Mouse (Mus musculus) hindbrain, embryonic 14.5 days (tissue): ENCODE results near the gene Serping1. TPM values are rescaled to one million over a fixed set of nuclear protein-coding genes. Genes with fewer than 3 reads are reported as not detected.
"Not testable (repeated sequence)": the region's sequence is repeated elsewhere in the genome, so short reads cannot be mapped to it uniquely, and the experiment has no call there.

Experiments used
- ATAC-seq: fragments of 200-750 bp; cut with Nextera tagmentation; 2 replicates; pipeline ENCODE4 v1.8.0; 2017; ENCODE audit warnings: moderate number of reproducible peaks, mild to moderate bottlenecking, moderate TSS enrichment, moderate library complexity; ENCODE audit not compliant: low FRiP score
- DNase-seq: peaks from one replicate; pipeline ENCODE4 v3.0.0-alpha.2; 2015; ENCODE audit warnings: low spot score
- H3K27ac ChIP-seq: fragments of 300-500 bp; sonication (generic); 2 replicates; pipeline ENCODE4 v1.5.1; 2014; ENCODE audit warnings: mild to moderate bottlenecking, moderate library complexity
- H3K27me3 ChIP-seq: fragments of 300-500 bp; sonication (generic); 2 replicates; pipeline ENCODE4 v1.6.1; 2014; ENCODE audit warnings: mild to moderate bottlenecking, low read length, mixed read lengths; ENCODE audit not compliant: control insufficient read depth, insufficient read depth
- H3K36me3 ChIP-seq: fragments of 300-500 bp; sonication (generic); replicated peaks from 2 replicates; pipeline ENCODE4 v1.6.1; 2014; ENCODE audit not compliant: control insufficient read depth, insufficient read depth
- H3K4me1 ChIP-seq: fragments of 300-500 bp; sonication (generic); replicated peaks from 2 replicates; pipeline ENCODE4 v1.6.1; 2014; ENCODE audit warnings: antibody characterized with exemption, low read length, mixed read lengths; ENCODE audit not compliant: control insufficient read depth, insufficient read depth
- H3K4me2 ChIP-seq: fragments of 300-500 bp; sonication (generic); replicated peaks from 2 replicates; pipeline ENCODE4 v1.6.1; 2014; ENCODE audit warnings: mild to moderate bottlenecking, moderate library complexity
- H3K4me3 ChIP-seq: fragments of 300-500 bp; sonication (generic); replicated peaks from 2 replicates; pipeline ENCODE4 v1.5.1; 2014; ENCODE audit warnings: mild to moderate bottlenecking, low read length
- H3K9ac ChIP-seq: fragments of 300-500 bp; sonication (generic); 2 replicates; pipeline ENCODE4 v1.6.1; 2014
- H3K9me3 ChIP-seq: fragments of 300-500 bp; sonication (generic); 2 replicates; pipeline ENCODE4 v1.6.1; 2016; ENCODE audit warnings: low read length; ENCODE audit not compliant: control insufficient read depth
- WGBS: fragments of 180-500 bp; shearing (Covaris S2); extraction: QIAGEN DNeasy Blood & Tissue Kit; methylation state at CpG from one replicate; pipeline ENCODE4 v1.1.7; 2014; 5-methylcytosine and 5-hydroxymethylcytosine counted together
- polyA plus RNA-seq: library from polyadenylated mRNA; unstranded; fragments of >200 nt; fragmentation: Nextera tagmentation; extraction: Ambion mirVana; gene quantifications from 2 replicates; pipeline ENCODE4 v1.2.1, GENCODE M21; 2014

Gene Serping1
- polyA plus RNA-seq, 1 experiment from 2014 or later: 36.3 TPM

DNA sequence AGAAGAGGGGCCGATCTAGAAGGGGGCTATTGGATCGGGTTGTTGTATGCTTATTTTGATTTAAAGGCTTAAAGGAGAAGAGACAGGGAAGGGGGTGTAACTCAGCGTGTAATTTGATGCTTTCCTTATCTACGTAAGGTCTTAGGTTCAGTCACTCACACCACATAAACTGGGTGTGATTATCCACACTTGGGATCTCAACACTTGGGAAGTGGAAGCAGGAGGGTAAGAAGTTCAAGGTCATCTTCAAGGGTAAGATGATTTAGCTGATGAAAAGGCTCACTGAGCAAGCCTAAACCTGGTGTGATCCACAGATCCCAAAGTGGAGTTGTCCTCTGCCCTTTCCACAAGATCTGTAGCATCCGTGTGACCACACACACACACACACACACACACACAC, 31.3 kb upstream of the Serping1 start:
- H3K9me3 ChIP-seq: no peaks in the 10 kb centered on the region
- H3K9ac ChIP-seq: no peak overlapping the region
- H3K27ac ChIP-seq: no peak overlapping the region
- no peaks in the 10 kb centered on the region for H3K4me1 ChIP-seq
- H3K4me2 ChIP-seq: no peak overlapping the region
- H3K4me3 ChIP-seq: no peak overlapping the region
- WGBS: 78% methylated on average over 5 of the region's 5 CpGs
- H3K36me3 ChIP-seq: no peaks in the 10 kb centered on the region
- H3K27me3 ChIP-seq: no peaks in the 10 kb centered on the region
- ATAC-seq (no peak), DNase-seq (no peak)

- 92% methylated on average over 7 of the region's 7 CpGs for WGBS
- H3K9ac ChIP-seq: no peak overlapping the region
Measured at GRCm38 (mm10) chr2:84803963-84804362, 28.7 kb upstream of the Serping1 start.

DNA sequence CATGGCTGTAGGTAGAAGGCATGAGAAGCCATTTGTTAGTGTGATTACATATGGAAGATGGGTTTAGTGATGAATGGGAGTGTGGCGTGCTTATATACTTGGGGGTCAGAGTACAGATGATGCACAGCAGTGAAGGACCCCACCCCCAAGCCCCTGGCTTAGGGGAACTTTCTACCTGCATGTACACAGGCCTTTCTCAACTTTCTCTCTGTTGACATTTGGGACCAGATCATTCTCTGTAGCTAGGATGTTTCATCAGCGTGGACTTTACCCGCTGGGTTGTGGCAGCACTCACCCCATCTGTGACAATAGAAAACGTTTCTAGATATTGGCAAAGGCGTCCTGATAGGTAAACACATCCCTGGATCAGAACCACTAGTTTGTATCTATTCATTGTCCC, 26.0 kb upstream of the Serping1 start:
- H3K27me3 ChIP-seq, DNase-seq, H3K4me3 ChIP-seq, H3K4me1 ChIP-seq, H3K27ac ChIP-seq, H3K9ac ChIP-seq, H3K4me2 ChIP-seq, ATAC-seq, H3K9me3 ChIP-seq, H3K36me3 ChIP-seq: not testable (repeated sequence)
- 77% methylated on average over 5 of the region's 5 CpGs for WGBS

More at GRCm38 (mm10) chr2:84803963-84804362, 28.7 kb upstream of the Serping1 start:
- no peak overlapping the region for H3K27ac ChIP-seq
- H3K27me3 ChIP-seq: no peaks in the 10 kb centered on the region
- DNase-seq: no peak
- no peaks in the 10 kb centered on the region for H3K36me3 ChIP-seq
- no peak for ATAC-seq
- H3K4me3 ChIP-seq: no peak overlapping the region
- H3K4me2 ChIP-seq: no peak overlapping the region
- no peaks in the 10 kb centered on the region for H3K4me1 ChIP-seq
- no peaks in the 10 kb centered on the region for H3K9me3 ChIP-seq

DNA sequence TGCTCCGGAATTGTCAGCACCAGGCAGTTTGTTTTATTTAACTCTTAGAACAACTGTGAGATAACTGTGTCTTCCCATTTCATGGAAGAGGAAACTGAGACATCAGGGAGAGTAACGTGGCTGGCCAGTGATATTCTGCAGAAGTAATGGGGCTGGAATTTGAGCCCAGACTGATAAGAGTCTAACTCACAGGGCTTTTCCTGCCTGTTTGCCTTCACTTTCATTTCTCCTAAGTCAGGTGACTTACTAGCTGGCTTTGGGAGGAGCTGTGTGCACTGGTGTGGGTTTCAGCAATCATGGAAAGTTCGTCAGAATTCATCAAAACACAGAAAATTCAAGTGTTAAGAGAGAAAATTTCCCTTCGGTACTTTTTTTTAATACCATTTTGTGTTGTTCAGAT, 25.1 kb upstream of the Serping1 start:
- Histone ChIP-seq H3K4me2 (no peak overlapping the region), H3K9me3 (no peaks in the 10 kb centered on the region), H3K4me1 (peaks cover 2% of the 10 kb centered on the region; the same call in 1 of the 2 replicates), H3K36me3 (no peaks in the 10 kb centered on the region), H3K27ac (no peak overlapping the region), H3K4me3 (no peak overlapping the region), H3K27me3 (no peaks in the 10 kb centered on the region), H3K9ac (no peak overlapping the region)
- WGBS: 83% methylated on average over 4 of the region's 4 CpGs
- DNase-seq (no peak), ATAC-seq (no peak)

- DNase-seq: peak; percentile 80
- peak; percentile 65 for ATAC-seq
- 0% methylated on average over 16 of the region's 16 CpGs for WGBS
- Histone ChIP-seq H3K27me3 (no peaks in the 10 kb centered on the region), H3K27ac (no peak overlapping the region), H3K4me1 (peaks cover 2% of the 10 kb centered on the region; the same call in 1 of the 2 replicates), H3K36me3 (no peaks in the 10 kb centered on the region), H3K9ac (peak overlapping the region; percentile 64), H3K4me3 (peak overlapping the region; percentile 56), H3K4me2 (peak overlapping the region; percentile 99), H3K9me3 (no peaks in the 10 kb centered on the region)
Measured at GRCm38 (mm10) chr2:84799041-84799561, 23.9 kb upstream of the Serping1 start.

GRCm38 (mm10) chr2:84798493-84798921, 23.3 kb upstream of the Serping1 start, which contains the start of gene Ube2l6:
Ube2l6 (plus strand) TSS chr2:84798828.
- under 1% methylated on average over 21 of the region's 21 CpGs for WGBS
- peaks cover 2% of the 10 kb centered on the region; the same call in 1 of the 2 replicates for H3K4me1 ChIP-seq
- peak; percentile 73 for ATAC-seq
- peak within 1 kb of the TSS; percentile 56 for H3K4me3 ChIP-seq
- H3K36me3 ChIP-seq: no peaks in the 10 kb centered on the region
- H3K4me2 ChIP-seq: peak within 1 kb of the TSS; percentile 99
- H3K27ac ChIP-seq: peak within 1 kb of the TSS; percentile 38; the same call in 1 of the 2 replicates
- H3K27me3 ChIP-seq: no peaks in the 10 kb centered on the region
- H3K9ac ChIP-seq: peak within 1 kb of the TSS; percentile 64
- no peaks in the 10 kb centered on the region for H3K9me3 ChIP-seq
- DNase-seq: peak; percentile 53

GRCm38 (mm10) chr2:84797833-84798492, 22.7 kb upstream of the Serping1 start:
- Histone ChIP-seq H3K9me3 (no peaks in the 10 kb centered on the region), H3K27ac (no peak overlapping the region; the same call in 1 of the 2 replicates), H3K27me3 (no peaks in the 10 kb centered on the region), H3K4me3 (peak overlapping the region; percentile 56), H3K36me3 (no peaks in the 10 kb centered on the region), H3K4me2 (peak overlapping the region; percentile 99), H3K4me1 (peaks cover 2% of the 10 kb centered on the region; the same call in 1 of the 2 replicates), H3K9ac (peak overlapping the region; percentile 64)
- ATAC-seq: peak; percentile 68
- 9% methylated on average over 13 of the region's 13 CpGs for WGBS
- DNase-seq: peak; percentile 88

DNA sequence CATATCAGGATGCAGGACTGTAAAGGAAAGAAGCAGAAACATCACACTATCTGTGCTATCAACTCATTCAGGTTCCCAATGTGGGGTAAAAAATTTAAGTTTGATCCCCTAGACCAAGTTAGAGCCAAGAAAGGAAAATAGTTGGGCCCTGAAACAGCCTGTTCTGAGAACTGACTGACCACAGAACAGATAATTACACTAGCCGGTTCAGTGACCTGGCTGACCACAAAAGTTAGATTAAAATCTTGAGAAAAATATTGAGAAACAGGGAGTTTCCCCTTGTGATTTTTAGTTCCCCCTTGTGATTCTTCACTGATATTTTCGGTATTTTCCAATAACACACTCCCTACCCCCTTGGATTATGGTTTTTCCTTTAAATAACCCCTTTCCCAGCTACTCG, 18.6 kb upstream of the Serping1 start:
- Histone ChIP-seq H3K9ac (no peak overlapping the region), H3K4me1 (peaks cover 2% of the 10 kb centered on the region; the same call in 1 of the 2 replicates), H3K4me2 (no peak overlapping the region), H3K27me3 (no peaks in the 10 kb centered on the region; the same call in 1 of the 2 replicates), H3K36me3 (no peaks in the 10 kb centered on the region), H3K27ac (no peak overlapping the region), H3K4me3 (no peak overlapping the region), H3K9me3 (no peaks in the 10 kb centered on the region)
- DNase-seq: no peak
- ATAC-seq: no peak
- WGBS: 84% methylated on average over 3 of the region's 3 CpGs

DNA sequence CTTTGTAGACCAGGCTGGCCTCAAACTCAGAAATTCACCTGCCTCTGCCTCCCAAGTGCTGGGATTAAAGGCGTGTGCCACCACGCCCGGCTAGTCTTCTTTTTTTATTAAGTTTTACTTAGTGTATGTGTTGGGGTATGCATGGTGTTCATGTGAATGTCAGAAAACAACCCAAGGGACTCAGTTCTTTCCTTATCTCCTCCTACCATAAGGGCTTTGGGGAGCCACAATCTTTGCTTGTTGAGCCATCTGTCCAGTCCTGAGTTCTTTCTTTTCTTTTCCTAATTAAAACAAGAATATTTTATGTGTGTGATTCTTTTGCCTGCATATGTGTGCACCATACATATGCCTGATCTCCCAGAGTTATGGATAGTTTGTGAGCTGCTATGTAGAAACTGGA, 17.9 kb upstream of the Serping1 start:
- no peaks in the 10 kb centered on the region for H3K9me3 ChIP-seq
- H3K4me3 ChIP-seq: no peak overlapping the region
- 88% methylated on average over 3 of the region's 3 CpGs for WGBS
- no peaks in the 10 kb centered on the region for H3K36me3 ChIP-seq
- no peak overlapping the region for H3K4me2 ChIP-seq
- no peaks in the 10 kb centered on the region; the same call in 1 of the 2 replicates for H3K27me3 ChIP-seq
- H3K27ac ChIP-seq: no peak overlapping the region
- no peak for DNase-seq
- H3K9ac ChIP-seq: no peak overlapping the region
- ATAC-seq: no peak
- H3K4me1 ChIP-seq: peaks cover under 1% of the 10 kb centered on the region; the same call in 1 of the 2 replicates
